Mouse (Mus musculus) testis, adult 2 months (tissue): ENCODE measurements around the gene Dcdc2b. TPM values are rescaled to one million over a fixed set of nuclear protein-coding genes. Genes with fewer than 3 reads are reported as not detected.

Source experiments
- H3K27ac ChIP-seq: fragments of 200-500 bp; 2 replicates; pipeline ENCODE4 v1.5.1; 2012; ENCODE audit warnings: low read depth, low read length; ENCODE audit not compliant: control insufficient read depth, insufficient read depth
- H3K27me3 ChIP-seq: fragments of 200-500 bp; 2 replicates; pipeline ENCODE4 v1.6.1; 2012; ENCODE audit warnings: mild to moderate bottlenecking, low read length, moderate library complexity; ENCODE audit not compliant: control insufficient read depth, insufficient read depth
- H3K36me3 ChIP-seq: fragments of 200-500 bp; 2 replicates; pipeline ENCODE4 v1.6.1; 2012; ENCODE audit warnings: mild to moderate bottlenecking, low read length; ENCODE audit not compliant: control insufficient read depth, insufficient read depth
- H3K4me1 ChIP-seq: fragments of 200-500 bp; 2 replicates; pipeline ENCODE4 v1.6.1; 2012; ENCODE audit warnings: low read length; ENCODE audit not compliant: control insufficient read depth, insufficient read depth
- H3K4me3 ChIP-seq: fragments of 200-500 bp; 2 replicates; pipeline ENCODE4 v1.5.1; 2012; ENCODE audit warnings: low read depth, mild to moderate bottlenecking, low read length, moderate library complexity, mixed read lengths; ENCODE audit not compliant: control insufficient read depth
- CTCF ChIP-seq: fragments of 200-500 bp; IDR thresholded peaks from 2 replicates; pipeline ENCODE4 v1.5.1; 2012; ENCODE audit warnings: low read depth, mild to moderate bottlenecking, inconsistent platforms, low read length, moderate library complexity; ENCODE audit not compliant: control insufficient read depth, insufficient read depth, insufficient replicate concordance
- POLR2A ChIP-seq: fragments of 200-500 bp; IDR thresholded peaks from 2 replicates; pipeline ENCODE4 v1.6.1; 2012; ENCODE audit warnings: low read depth, mild to moderate bottlenecking, inconsistent platforms, low read length, moderate library complexity; ENCODE audit not compliant: control insufficient read depth
- polyA plus RNA-seq: library from polyadenylated mRNA; depleted of rRNA; stranded (reverse); fragments of >200 nt; gene quantifications from 2 replicates; pipeline ENCODE4 v1.2.3, GENCODE M21; 2012

Gene Dcdc2b
- polyA plus RNA-seq, 1 experiment: 15.5 TPM

- TF ChIP-seq POLR2A (peak; percentile 89), CTCF (no peak)
- H3K27me3 ChIP-seq: no peaks in the 10 kb centered on the region
- peaks cover 5% of the 10 kb centered on the region for H3K36me3 ChIP-seq
- H3K4me1 ChIP-seq: peaks cover 12% of the 10 kb centered on the region
- H3K27ac ChIP-seq: peak within 1 kb of the TSS; percentile 99
- H3K4me3 ChIP-seq: peak within 1 kb of the TSS; percentile 99
These were observed 26.8 kb upstream of the Dcdc2b start, which contains the start of gene Txlna for GRCm38 (mm10) chr4:129640638-129641467. Gene Txlna (minus strand): TSS chr4:129641065.

GRCm38 (mm10) chr4:129640101-129640637 is 26.1 kb upstream of the Dcdc2b start:
- H3K4me1 ChIP-seq: peaks cover 12% of the 10 kb centered on the region
- H3K27ac ChIP-seq: peak overlapping the region; percentile 82
- TF ChIP-seq CTCF: no peak
- no peak for TF ChIP-seq POLR2A
- peak overlapping the region; percentile 99 for H3K4me3 ChIP-seq
- peaks cover 6% of the 10 kb centered on the region for H3K36me3 ChIP-seq
- no peaks in the 10 kb centered on the region for H3K27me3 ChIP-seq

DNA sequence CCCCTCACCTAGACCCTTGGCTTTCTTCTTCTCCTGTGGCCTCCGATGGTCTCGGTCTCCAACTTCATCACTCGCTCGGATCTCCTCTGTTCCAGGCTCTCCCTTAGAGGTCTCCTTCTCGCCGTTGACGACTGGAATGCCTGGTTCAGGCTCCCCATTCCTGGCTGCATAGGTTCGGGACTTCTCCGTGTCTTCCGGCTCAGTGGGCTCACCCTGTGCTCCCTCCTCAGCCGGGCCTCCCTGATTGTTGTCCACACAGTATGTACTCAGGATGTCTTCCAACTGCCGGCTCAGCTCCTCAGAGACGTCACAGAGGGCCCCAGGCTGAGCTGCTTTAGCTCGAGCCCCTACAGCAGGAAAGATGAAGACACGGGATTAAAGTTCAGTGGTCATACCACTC is 25.2 kb upstream of the Dcdc2b start:
- Histone ChIP-seq H3K27me3 (no peaks in the 10 kb centered on the region), H3K4me1 (peaks cover 12% of the 10 kb centered on the region), H3K36me3 (peaks cover 6% of the 10 kb centered on the region), H3K4me3 (peak overlapping the region; percentile 4), H3K27ac (0 out of 2 replicates have a peak overlapping the region, but pooled peaks have one; percentile 3)
- no peak for TF ChIP-seq CTCF
- no peak for TF ChIP-seq POLR2A

DNA sequence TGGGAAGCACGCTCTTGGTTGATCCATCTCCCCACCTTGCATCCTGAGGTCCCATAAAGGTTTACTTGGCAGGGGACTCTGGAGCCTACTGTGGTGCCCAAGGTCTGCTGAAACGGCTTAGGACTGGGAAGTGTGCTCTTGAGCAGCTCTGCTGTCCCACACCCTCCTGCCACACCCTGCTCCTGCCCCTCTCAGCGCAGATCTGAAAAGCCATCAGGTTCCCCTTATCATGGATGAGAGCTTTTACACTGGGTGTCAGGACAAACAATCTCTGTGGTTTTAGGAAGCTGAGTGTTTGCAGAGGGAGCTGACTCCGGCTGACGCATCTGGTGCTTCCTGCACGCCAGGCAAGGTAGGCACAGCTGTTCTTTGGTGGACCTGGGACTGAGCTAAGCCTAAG is 19.8 kb upstream of the Dcdc2b start:
- Histone ChIP-seq H3K4me1 (no peaks in the 10 kb centered on the region), H3K4me3 (no peak overlapping the region), H3K36me3 (peaks cover 8% of the 10 kb centered on the region), H3K27ac (no peak overlapping the region), H3K27me3 (no peaks in the 10 kb centered on the region)
- no peak for TF ChIP-seq POLR2A
- TF ChIP-seq CTCF: no peak

DNA sequence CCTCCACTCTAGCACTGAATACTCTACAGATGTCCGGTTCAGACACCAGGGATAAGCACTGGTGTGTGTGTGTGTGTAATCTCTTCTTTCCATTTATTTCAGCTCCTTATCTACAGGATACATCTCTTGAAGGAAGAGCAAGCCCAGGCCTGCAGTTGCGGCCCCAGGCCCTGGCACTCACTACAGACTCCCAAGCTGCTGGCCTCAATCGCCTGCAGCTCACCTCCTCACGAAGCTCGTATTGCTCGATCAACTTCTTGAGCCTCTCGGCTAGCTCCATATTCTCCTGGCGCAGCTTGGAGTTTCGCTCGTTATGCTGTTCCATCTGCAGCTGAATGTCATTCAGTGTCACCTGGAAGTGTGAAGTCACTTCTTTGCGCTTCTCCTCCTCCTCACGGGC is 17.8 kb upstream of the Dcdc2b start:
- TF ChIP-seq POLR2A: no peak
- TF ChIP-seq CTCF: no peak
- no peaks in the 10 kb centered on the region for H3K4me1 ChIP-seq
- H3K36me3 ChIP-seq: peaks cover 8% of the 10 kb centered on the region
- H3K4me3 ChIP-seq: no peak overlapping the region
- H3K27me3 ChIP-seq: no peaks in the 10 kb centered on the region
- no peak overlapping the region for H3K27ac ChIP-seq

DNA sequence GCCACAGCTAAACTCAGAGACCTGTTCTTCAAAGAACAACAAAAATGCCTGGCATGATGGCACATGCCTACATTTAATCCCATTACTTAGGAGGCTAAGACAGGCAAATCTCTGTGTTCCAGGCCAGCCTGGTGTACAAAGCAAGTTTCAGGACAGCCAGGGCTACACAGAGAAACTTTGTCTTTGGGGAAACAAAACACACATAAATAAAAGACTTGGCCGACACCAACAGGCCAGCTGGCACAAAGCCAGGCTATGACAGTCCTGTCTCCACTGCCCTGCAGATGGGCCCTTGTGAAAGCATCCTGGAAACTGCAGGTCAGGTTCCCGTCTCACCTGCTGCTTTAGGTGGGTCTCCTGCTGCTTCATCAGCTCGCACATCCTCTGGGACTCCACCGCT is 16.9 kb upstream of the Dcdc2b start:
- TF ChIP-seq CTCF (no peak), POLR2A (no peak)
- Histone ChIP-seq H3K27me3 (no peaks in the 10 kb centered on the region), H3K36me3 (peaks cover 8% of the 10 kb centered on the region), H3K4me3 (no peak overlapping the region), H3K4me1 (no peaks in the 10 kb centered on the region), H3K27ac (no peak overlapping the region)

GRCm38 (mm10) chr4:129626035-129626434 is 12.0 kb upstream of the Dcdc2b start:
- H3K27me3 ChIP-seq: no peaks in the 10 kb centered on the region
- peaks cover 18% of the 10 kb centered on the region for H3K4me1 ChIP-seq
- H3K27ac ChIP-seq: no peak overlapping the region
- TF ChIP-seq POLR2A (no peak), CTCF (no peak)
- no peaks in the 10 kb centered on the region; the same call in 1 of the 2 replicates for H3K36me3 ChIP-seq
- H3K4me3 ChIP-seq: no peak overlapping the region
